Mouse (Mus musculus): ENCODE results near the gene Arl16.

- TF ChIP-seq NELFE (IDR thresholded peaks at IDR 0.05; ENCODE audit: low read depth, low read length) (no peak), NRF1 (IDR thresholded peaks at IDR 0.05; ENCODE audit: insufficient read depth, low read depth, low read length, poor library complexity, severe bottlenecking) (no peak), EP300 (IDR thresholded peaks at IDR 0.05; ENCODE audit: low read depth in 1 of 2, low read length in 2 of 2) (no peak), POLR2AphosphoS5 (IDR thresholded peaks at IDR 0.05; ENCODE audit: borderline replicate concordance, low read depth, low read length) (no peak), JUND (IDR thresholded peaks at IDR 0.05; ENCODE audit: low read depth, low read length) (no peak), CTCF (IDR thresholded peaks at IDR 0.05 in 2 of 3, conservative IDR thresholded peaks at IDR 0.05 in 1 of 3; ENCODE audit: control insufficient read depth in 1 of 3, insufficient read depth in 1 of 3, low read depth in 2 of 3, low read length in 3 of 3, poor library complexity in 1 of 3, severe bottlenecking in 1 of 3) (no peak), POLR2A (IDR thresholded peaks at IDR 0.05; ENCODE audit: control insufficient read depth in 1 of 2, insufficient read depth in 1 of 2, low read depth in 1 of 2, low read length in 2 of 2, poor library complexity in 1 of 2) (no peak), GABPA (IDR thresholded peaks at IDR 0.05; ENCODE audit: low read depth, low read length) (no peak), ZKSCAN1 (IDR thresholded peaks at IDR 0.05; ENCODE audit: low read depth, low read length) (no peak), RCOR1 (IDR thresholded peaks at IDR 0.05; ENCODE audit: low read depth, low read length) (no peak), UBTF (IDR thresholded peaks at IDR 0.05; ENCODE audit: borderline replicate concordance, insufficient read depth, low read depth, low read length) (no peak), GATA1 (IDR thresholded peaks at IDR 0.05; ENCODE audit: low read depth, low read length) (no peak)
Observed at GRCm38 (mm10) chr11:120422651-120423568, 44.5 kb downstream of the Arl16 start.

Data from MEL (cell line).